Mouse (Mus musculus) stomach, postnatal 0 days (tissue): ENCODE results near the gene Gramd1b.

Source experiments
- CTCF ChIP-seq: IDR thresholded peaks from 2 replicates; pipeline ENCODE4 v1.5.1; 2016; ENCODE audit warnings: antibody characterized with exemption, low read depth, mild to moderate bottlenecking, moderate library complexity
- EP300 ChIP-seq: optimal IDR thresholded peaks from 2 replicates; pipeline ENCODE3; 2016; ENCODE audit warnings: antibody characterized with exemption

DNA sequence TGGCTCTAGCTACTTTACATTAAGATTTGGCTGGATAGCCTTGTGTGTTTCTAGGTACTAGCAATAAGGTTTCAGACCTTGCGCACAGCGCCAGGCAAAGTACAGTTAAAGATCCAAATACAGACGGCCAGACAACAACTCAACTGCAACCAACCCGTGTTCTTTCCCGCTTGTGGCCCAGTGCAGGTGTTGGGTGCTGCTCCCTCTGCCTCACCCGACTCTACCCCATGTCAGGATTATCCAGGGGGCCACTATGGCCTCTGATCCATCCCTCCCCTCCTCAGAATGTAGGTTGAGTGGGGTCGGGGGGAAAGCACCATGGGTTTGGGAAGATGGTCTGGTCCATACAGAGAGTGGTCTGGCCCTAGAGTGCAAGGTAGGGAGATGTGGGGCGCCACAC lies 237.9 kb downstream of the Gramd1b start:
- no peak for TF ChIP-seq CTCF
- no peak for TF ChIP-seq EP300
